Mouse (Mus musculus) liver, adult 2 months (tissue): ENCODE measurements around the gene Osbpl9. TPM values are rescaled to one million over a fixed set of nuclear protein-coding genes. Genes with fewer than 3 reads are reported as not detected.

Experiments
- DNase-seq: peaks from one replicate; pipeline ENCODE4 v3.0.0-alpha.2; 2011; ENCODE audit warnings: low read depth, low spot score; ENCODE audit errors: extremely low read depth
- H3K27ac ChIP-seq: fragments of 200-500 bp; replicated peaks from 2 replicates; pipeline ENCODE4 v1.5.1; 2012; ENCODE audit warnings: low read depth, mild to moderate bottlenecking, control low read depth, inconsistent platforms, low read length; ENCODE audit not compliant: insufficient read depth
- H3K27me3 ChIP-seq: fragments of 200-500 bp; 2 replicates; pipeline ENCODE4 v1.6.1; 2012; ENCODE audit warnings: mild to moderate bottlenecking, moderate library complexity, low read length, inconsistent platforms; ENCODE audit not compliant: control insufficient read depth, insufficient read depth
- H3K36me3 ChIP-seq: fragments of 200-500 bp; 2 replicates; pipeline ENCODE4 v1.6.1; 2012; ENCODE audit warnings: low read length, inconsistent platforms; ENCODE audit not compliant: control insufficient read depth, insufficient read depth
- H3K4me1 ChIP-seq: fragments of 200-500 bp; 2 replicates; pipeline ENCODE4 v1.6.1; 2011; ENCODE audit warnings: low read length; ENCODE audit not compliant: control insufficient read depth, insufficient read depth
- H3K4me3 ChIP-seq: fragments of 200-500 bp; 2 replicates; pipeline ENCODE4 v1.5.1; 2011; ENCODE audit warnings: low read depth, mild to moderate bottlenecking, control low read depth, low read length, moderate library complexity; ENCODE audit not compliant: insufficient read depth
- H3K79me2 ChIP-seq: fragments of 200-500 bp; 2 replicates; pipeline ENCODE4 v1.6.1; 2012; ENCODE audit warnings: inconsistent platforms, mild to moderate bottlenecking, low read length, moderate library complexity; ENCODE audit not compliant: control insufficient read depth, insufficient read depth
- H3K9ac ChIP-seq: fragments of 200-500 bp; 2 replicates; pipeline ENCODE4 v1.6.1; 2012; ENCODE audit warnings: low read depth, mild to moderate bottlenecking, control low read depth, inconsistent platforms, low read length
- CTCF ChIP-seq: fragments of 200-500 bp; IDR thresholded peaks from 2 replicates; pipeline ENCODE4 v1.5.1; 2011; ENCODE audit warnings: low read depth, low read length, control low read depth
- POLR2A ChIP-seq: fragments of 200-500 bp; IDR thresholded peaks from 2 replicates; pipeline ENCODE4 v1.6.1; 2011; ENCODE audit warnings: low read length, control low read depth; ENCODE audit not compliant: insufficient read depth; ENCODE audit errors: extremely low read depth
- WGBS: fragments of 180-500 bp; shearing (Covaris S2); methylation state at CpG from one replicate; pipeline ENCODE4 v1.1.7; 2018; 5-methylcytosine and 5-hydroxymethylcytosine counted together
- polyA plus RNA-seq: library from polyadenylated mRNA; depleted of rRNA; stranded (reverse); fragments of >200 nt; gene quantifications from 2 replicates; pipeline ENCODE4 v1.2.3, GENCODE M21; 2012
- total RNA-seq: library from RNA; depleted of rRNA; stranded (reverse); fragments of >200 nt; gene quantifications from 2 replicates; pipeline ENCODE4 v1.2.3, GENCODE M21; 2014

The Osbpl9 gene
- total and polyA plus RNA-seq, 2 experiments = 125 to 128 TPM

DNA sequence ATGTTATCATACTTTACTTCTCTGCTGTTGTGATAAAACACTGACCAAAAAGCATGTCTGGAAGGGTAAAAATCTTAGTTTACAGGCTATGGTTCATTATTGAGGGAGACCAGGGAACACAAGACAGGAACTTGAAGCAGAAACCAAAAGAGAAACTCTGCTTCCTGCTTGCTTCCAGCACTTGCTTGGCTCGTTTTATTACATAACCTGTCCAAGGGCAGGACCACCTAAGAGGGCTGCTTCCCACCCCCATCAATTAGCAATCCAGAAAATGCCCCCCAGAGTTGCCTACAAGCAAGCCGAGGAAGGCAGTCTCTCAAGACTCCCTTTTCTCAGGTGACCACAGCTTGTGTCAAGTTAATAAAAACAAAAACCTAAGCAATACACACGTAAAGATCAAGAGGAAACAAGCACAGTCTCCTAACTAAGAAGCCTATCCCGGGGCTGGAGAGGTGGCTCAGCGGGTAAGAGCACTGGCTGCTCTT is 82.4 kb downstream of the Osbpl9 start:
- TF ChIP-seq POLR2A (no peak), CTCF (no peak)
- Histone ChIP-seq H3K27ac (peak overlapping the region; percentile 79), H3K9ac (no peak overlapping the region), H3K36me3 (peaks cover 2% of the 10 kb centered on the region; the same call in 1 of the 2 replicates), H3K79me2 (peaks cover 15% of the 10 kb centered on the region; the same call in 1 of the 2 replicates), H3K27me3 (no peaks in the 10 kb centered on the region), H3K4me3 (no peak overlapping the region), H3K4me1 (peaks cover 27% of the 10 kb centered on the region)
- 79% methylated on average over 5 of the region's 5 CpGs for WGBS
- DNase-seq = no peak

DNA sequence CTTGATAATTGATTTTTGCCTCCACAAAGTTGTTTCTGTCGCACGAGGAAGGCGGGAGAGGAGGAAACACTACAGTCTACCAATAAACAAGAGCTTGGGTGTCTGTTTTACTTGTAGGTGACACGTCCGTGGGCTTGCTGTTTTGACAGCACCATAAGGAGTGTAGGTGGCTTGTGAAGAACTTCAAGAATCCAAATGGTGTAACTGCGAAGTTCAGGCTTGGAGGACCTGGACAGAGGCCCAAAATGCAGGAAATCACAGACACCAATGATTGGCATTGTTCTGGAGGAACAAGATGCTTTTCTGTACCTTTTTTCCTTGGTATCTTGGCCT is 83.8 kb downstream of the Osbpl9 start:
- no peak for DNase-seq
- Histone ChIP-seq H3K4me3 (peak overlapping the region; percentile 57), H3K27ac (peak overlapping the region; percentile 82), H3K36me3 (peaks cover 2% of the 10 kb centered on the region; the same call in 1 of the 2 replicates), H3K4me1 (peaks cover 28% of the 10 kb centered on the region), H3K9ac (peak overlapping the region; percentile 68), H3K79me2 (peaks cover 19% of the 10 kb centered on the region; the same call in 1 of the 2 replicates), H3K27me3 (no peaks in the 10 kb centered on the region)
- TF ChIP-seq CTCF (no peak), POLR2A (no peak)
- under 1% methylated on average over 6 of the region's 6 CpGs for WGBS

GRCm38 (mm10) chr4:109117596-109118326 is 84.3 kb downstream of the Osbpl9 start:
- peak overlapping the region; percentile 98 for H3K9ac ChIP-seq
- peaks cover 19% of the 10 kb centered on the region; the same call in 1 of the 2 replicates for H3K79me2 ChIP-seq
- peaks cover 2% of the 10 kb centered on the region; the same call in 1 of the 2 replicates for H3K36me3 ChIP-seq
- peak overlapping the region; percentile 99 for H3K4me3 ChIP-seq
- DNase-seq = peak; percentile 74
- H3K27me3 ChIP-seq = no peaks in the 10 kb centered on the region
- peak overlapping the region; percentile 99 for H3K27ac ChIP-seq
- under 1% methylated on average over 46 of the region's 46 CpGs for WGBS
- TF ChIP-seq CTCF (no peak), POLR2A (peak; percentile 68; the same call in 1 of the 2 replicates)
- peaks cover 28% of the 10 kb centered on the region for H3K4me1 ChIP-seq

DNA sequence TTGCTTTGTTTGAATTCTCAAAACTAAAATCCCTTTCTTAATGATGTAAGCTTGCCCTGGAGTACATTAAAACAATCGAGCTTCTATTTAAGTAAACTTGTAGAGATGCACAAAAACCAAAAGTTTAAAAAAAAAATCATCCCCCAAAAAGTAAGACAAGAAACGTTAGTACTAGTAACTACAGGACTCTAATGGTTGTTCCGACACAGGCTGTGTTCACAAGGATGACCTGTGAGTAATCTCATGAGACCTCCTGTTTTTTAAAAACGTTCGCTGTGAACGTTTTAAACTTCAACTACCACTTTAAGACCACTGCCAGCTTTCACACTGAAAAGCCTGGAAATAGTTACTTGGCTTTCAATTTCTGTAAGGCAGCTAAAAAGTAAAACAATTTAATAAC is 85.1 kb downstream of the Osbpl9 start:
- H3K4me1 ChIP-seq = peaks cover 33% of the 10 kb centered on the region
- H3K9ac ChIP-seq = peak overlapping the region; percentile 70
- H3K27me3 ChIP-seq = no peaks in the 10 kb centered on the region
- 2% methylated on average over 6 of the region's 6 CpGs for WGBS
- peaks cover 24% of the 10 kb centered on the region; the same call in 1 of the 2 replicates for H3K79me2 ChIP-seq
- no peak for TF ChIP-seq POLR2A
- no peak for TF ChIP-seq CTCF
- peak overlapping the region; percentile 99 for H3K27ac ChIP-seq
- H3K4me3 ChIP-seq = peak overlapping the region; percentile 99; the same call in 1 of the 2 replicates
- DNase-seq = no peak
- H3K36me3 ChIP-seq = peaks cover 2% of the 10 kb centered on the region; the same call in 1 of the 2 replicates

DNA sequence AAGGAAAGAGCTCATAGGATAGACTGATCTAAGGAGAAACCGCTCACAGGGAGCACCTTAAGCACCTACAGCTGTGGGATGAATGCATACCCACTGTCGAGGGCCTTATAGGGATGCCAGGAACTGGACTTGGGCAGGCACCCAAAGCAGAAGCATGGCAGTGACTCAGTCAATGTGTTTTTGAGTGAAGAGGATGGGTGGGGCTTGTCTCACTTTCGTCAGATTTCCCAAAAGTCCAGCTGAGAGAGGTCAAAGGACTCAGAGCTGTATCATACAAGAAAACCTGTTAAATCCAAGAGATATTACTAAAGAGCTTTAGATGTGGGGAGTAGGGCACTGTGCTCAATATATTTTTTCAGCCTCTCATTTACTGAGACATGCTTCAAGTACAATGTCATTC is 85.6 kb downstream of the Osbpl9 start:
- no peaks in the 10 kb centered on the region for H3K27me3 ChIP-seq
- H3K79me2 ChIP-seq = peaks cover 26% of the 10 kb centered on the region; the same call in 1 of the 2 replicates
- peaks cover 36% of the 10 kb centered on the region for H3K4me1 ChIP-seq
- peaks cover 2% of the 10 kb centered on the region; the same call in 1 of the 2 replicates for H3K36me3 ChIP-seq
- peak overlapping the region; percentile 99 for H3K4me3 ChIP-seq
- peak overlapping the region; percentile 83 for H3K27ac ChIP-seq
- peak; percentile 94 for DNase-seq
- 28% methylated on average over 3 of the region's 3 CpGs for WGBS
- TF ChIP-seq POLR2A (0 out of 2 replicates have a peak, but pooled peaks have one; percentile 8), CTCF (no peak)
- peak overlapping the region; percentile 77 for H3K9ac ChIP-seq
